Mouse (Mus musculus) frontal cortex, adult (tissue): ENCODE measurements around the gene Bub3.

Experiments used
- ATAC-seq: cut with Nextera tagmentation; 2 replicates; pipeline ENCODE4 v1.9.2; 2017; ENCODE audit warnings: mild to moderate bottlenecking, moderate library complexity, mixed read lengths; ENCODE audit not compliant: low TSS enrichment

Gene Bub3

DNA sequence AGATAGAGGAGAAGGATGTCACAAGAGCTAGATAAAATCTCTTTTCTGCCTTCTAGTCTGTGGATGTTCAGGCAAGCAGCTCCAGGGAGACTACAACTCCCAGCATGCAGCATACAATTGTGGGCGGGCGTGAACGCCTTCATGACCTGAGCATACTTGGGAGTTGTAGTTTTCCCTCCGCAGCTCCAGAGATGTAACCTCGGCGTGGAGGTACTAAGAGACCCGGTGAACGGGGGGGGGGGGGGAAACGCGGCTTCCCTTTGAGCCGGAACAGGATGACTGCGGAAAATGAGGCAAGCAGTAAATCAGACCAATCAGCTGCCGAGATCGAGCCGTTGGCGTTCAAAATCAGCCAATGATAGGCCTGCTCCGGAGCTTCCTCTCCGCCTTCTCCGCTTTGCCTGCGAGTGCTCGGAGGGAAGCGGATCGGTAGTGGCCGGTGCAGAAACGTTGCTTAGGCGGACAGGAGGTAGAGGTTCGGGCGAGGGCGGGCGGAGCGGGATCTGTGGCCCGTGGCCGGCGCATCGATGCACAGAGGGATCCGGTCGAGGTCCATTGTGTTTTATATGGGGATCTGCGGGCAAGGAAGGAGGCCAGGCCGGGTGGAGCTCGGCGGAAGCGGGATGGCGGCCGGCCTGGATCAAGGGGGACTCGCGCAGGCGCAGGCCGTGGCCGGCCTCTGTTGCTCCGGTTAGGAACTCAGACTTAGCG lies at the start of gene Bub3:
Gene Bub3, plus strand, starts transcription at position 237 of the 711 bp plus-strand sequence.
- ATAC-seq: peak; percentile 98

DNA sequence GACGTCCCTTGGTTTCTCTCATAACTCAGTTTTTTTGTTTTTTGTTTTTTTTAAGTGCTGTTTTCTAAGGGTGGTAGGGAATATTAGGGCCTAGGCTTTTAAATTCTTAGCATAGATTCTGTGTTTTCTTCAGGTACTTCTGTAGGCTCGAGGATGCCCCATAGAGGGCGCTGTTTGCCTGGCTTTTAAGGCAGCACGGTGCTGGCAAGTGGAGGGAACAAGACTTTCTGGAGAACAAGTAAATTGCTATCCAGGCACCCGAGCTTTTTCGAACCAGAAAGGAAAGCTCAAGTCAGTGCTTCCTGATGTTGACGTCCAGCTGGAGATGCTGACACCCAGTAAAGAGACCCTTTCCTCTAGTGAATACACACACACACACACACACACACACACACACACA lies 20.0 kb upstream of the Bub3 start:
- peak; percentile 72; the same call in 1 of the 2 replicates for ATAC-seq

DNA sequence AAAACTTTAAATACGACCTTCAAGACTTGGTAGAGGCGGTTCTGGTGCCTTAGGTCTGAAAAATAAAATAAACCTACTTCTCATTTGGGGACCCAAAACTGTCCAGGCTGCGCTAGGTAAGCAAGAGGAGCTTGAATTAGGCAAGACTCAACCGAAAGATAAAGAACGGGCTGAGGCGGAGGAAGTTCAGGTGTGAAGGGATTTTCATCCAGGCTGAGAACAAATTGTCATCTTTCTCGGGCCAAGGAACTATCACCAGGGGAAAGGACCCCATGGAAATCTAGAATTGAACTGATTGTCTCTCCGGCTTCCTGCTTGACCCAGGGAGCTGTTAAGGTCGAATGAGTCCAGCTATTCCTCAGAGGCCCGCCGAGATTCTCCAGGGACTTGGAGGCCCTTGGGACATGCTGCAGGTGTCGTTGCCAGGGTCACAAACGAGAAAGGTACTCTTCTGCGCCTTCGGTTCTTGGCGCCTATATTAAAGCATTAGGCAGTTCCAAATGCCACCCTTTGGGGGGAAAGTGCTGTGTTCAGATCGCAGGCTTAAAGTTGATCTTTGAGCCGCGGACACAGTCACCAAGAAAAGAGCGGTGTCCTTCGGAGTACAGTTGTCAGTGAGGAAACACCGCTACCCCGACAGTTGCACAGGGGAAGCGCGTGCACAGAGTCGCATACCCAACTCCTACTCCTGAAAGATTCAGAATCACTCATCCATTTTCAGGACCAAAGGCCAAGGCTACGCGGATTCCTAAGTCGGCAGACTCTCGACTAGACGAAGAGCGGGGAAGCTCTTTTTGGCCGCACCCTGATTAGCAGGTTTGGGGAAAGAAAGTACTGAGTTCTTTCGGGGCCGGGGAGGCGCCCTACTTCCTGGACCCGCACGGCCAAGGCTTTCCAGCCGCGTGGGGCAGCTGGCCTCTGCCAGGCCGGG lies 18.6 kb upstream of the Bub3 start:
- no peak for ATAC-seq

DNA sequence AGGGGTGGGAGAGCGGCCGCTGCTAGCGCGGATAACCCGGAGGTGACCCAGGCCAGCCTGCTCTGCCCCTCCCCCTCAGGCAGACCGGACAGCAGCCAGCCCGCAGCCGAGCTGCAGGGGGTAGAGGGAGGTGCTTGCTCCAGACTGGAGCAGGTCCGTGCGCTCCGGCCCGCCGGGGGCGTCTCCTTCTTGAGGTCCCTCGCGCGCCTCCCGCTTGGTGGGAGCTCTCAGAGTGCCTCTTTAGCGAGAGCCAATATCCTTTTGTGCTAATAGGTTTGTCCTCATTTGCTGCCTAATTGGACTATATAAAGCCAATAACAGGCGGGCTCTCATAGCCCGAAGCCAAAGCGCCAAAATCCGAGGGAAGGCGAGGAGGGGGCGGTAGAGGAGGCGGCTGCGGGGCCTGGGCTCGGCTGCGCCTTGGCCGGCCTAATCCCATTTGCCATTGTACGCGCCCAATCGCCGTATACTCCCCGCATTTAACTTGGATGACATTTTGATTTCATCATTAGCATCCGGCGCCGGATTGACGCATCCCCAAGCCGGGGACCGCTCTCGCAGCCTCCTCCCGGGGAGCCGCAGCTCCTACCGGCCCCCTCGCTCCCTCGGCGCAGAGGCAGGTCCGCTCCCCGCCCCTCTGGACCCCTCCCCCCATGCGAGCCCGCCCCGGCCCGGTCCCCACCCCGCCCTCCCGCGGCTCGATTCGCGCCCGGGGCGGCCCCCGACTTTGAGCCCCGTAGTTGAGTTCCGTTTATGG lies 17.7 kb upstream of the Bub3 start, which contains the start of gene Hmx3:
Gene Hmx3, plus strand, starts transcription at position 753 of the 757 bp plus-strand sequence.
- ATAC-seq: no peak

DNA sequence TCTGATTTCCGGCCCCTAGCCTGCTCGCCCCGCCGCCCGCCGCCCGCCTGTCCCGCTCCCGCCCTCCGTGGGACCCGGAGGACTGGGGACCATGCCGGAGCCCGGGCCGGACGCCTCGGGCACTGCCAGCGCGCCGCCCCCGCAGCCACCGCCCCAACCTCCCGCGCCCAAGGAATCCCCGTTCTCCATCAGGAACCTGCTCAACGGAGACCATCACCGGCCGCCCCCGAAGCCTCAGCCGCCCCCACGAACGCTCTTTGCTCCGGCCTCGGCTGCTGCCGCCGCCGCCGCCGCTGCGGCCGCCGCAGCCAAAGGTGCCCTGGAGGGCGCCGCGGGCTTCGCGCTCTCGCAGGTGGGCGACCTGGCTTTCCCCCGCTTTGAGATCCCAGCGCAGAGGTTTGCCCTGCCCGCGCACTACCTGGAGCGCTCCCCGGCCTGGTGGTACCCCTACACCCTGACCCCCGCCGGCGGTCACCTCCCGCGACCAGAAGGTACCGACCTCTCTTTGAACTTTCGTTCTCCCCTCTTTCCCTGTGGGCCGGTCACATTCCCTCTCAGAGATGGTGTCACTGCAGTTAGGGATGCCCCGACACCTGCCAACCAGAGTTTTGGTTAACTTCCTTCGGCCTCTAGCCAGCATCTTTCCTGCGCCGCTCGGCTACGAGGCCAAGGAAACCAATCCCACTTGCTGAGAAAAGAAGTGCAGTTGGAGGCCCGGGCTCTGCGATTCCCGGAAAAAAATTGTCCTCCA lies 17.0 kb upstream of the Bub3 start:
- ATAC-seq: no peak

DNA sequence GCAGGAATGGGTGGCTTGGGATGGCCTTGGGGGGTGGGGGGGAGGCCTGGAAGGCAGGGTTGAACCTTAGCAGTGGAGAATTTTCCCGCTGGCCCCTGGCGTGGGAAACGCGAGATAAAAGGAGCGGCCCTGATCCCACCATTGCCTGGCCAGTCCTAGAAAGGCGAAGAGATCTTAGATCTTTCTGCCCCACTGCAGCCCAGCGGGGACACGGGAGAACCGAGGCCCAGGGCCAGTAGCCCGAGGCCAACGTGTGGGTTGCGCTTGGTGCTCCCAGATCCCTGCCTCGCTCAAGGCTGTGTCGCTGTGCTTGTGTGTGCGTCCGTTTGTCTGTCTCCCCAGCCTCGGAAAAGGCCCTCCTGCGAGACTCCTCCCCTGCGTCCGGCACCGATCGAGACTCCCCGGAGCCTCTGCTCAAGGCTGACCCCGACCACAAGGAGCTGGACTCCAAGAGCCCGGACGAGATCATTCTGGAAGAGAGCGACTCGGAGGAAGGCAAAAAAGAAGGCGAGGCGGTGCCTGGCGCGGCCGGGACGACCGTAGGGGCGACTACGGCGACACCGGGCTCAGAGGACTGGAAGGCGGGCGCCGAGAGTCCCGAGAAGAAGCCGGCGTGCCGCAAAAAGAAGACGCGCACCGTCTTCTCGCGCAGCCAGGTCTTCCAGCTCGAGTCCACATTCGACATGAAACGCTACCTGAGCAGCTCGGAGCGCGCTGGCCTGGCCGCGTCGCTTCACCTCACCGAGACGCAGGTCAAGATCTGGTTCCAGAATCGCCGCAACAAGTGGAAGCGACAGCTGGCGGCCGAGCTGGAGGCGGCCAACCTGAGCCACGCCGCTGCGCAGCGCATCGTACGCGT lies 16.2 kb upstream of the Bub3 start:
- no peak for ATAC-seq

DNA sequence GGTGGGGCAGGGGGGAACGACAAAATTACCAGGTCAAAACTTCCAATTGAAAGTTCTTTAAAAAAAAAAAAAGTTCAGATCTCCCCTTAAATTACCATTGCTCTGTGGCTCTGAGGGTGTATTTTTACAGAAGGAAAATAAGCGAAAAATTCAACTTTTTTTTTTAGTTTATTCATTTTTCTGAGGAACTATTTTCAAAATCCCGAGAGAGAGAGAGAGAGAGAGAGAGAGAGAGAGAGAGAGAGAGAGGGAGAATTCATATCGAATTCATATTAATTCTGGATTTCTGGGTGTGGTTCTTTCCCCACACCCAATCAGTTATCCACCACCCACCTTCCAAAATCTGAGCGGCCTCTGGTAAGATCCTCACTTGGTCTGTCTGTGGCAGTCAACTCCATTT lies 15.2 kb upstream of the Bub3 start:
- no peak for ATAC-seq

DNA sequence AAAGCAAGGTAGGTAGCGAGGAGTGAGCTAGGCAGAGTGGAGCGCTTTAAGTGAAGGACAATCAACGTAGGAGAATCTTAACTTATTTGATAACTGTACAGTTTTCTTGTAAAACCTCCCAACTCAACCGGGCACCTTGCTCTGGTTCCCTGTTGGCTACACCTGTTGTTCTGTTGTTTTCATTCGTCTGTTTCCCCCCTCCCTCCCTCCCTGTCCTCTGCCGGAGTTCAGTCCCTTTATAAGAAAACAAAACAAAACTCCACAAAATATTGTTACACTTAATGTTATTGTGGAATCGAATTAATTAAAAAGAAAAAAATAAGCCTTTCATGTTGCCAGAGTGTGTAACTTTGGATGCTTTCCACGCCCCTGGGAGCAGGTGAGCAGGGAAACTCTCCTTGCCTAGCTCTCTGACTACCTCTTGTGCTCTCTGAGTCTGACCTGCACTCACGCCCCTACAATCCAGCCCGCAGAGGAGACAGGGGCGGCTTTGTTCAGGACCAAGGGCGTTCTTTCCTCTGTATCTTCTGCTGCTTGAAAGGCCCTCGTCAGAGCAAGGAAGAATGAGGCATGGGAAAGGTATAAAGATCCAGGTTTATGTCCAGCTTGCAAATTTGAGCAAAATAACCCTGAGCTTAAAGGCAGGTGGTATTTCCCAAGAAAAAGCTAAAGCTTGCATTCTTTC lies 14.2 kb upstream of the Bub3 start:
- ATAC-seq: no peak

DNA sequence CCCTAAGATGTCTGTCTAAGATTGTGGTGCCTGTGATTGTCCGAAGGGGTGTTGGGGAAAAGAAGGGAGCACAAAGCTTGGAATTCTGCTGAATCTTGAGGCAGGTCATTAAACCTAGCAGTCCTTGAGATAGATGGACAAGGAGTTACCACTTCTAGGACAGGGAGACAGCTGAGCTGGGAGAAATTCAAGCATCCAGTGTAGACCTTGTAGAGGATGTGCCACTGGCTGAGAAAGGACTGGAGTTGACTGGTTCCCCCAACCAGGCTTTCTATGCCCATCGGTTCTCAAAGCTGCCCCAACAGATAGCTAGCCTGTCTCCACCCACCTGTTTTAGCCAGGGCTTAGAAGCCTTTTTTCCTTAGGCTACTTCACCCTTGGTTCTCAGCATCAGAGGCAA lies 13.6 kb upstream of the Bub3 start:
- ATAC-seq: no peak

DNA sequence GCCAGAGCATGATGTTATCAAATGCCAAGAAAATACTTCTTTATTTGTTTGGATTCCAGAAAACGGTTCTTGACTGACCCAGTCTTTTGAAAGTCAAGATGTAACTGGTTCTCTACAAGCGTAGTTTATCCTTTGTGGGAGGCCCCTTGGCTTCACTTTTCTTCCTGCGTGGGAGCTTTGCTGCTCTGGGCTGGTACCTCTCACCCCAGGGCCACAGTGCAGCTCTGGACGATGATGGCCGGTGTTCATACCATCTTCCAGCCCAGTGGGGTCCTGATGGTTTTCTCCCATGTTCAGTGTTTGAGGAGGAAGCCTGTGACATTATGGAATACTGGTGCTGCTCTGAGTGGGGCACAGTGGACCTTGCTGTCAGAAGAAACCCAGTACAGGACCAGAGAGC lies 12.5 kb upstream of the Bub3 start:
- ATAC-seq: no peak

DNA sequence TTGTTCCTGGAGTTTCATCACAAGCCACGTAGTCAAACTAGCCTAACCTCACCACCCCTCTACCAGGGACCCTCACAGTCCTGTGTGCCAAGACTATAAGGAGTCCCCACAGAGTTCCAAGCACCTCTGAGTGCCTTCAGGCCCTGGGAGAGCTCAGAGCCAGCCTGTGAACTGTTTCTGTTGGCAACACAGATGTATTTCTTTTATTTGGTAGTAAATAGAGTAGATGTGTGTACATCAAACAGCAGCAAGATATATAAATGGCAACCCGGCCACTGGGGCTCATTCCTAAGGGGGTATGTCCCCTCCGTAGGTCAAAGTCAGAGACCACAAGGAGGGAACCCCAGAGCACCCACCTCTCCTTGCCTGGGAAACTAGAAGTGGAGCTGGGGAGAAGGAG lies 11.5 kb upstream of the Bub3 start, which contains the start of gene Hmx2:
Gene Hmx2, plus strand, starts transcription at position 301 of the 400 bp plus-strand sequence.
- no peak for ATAC-seq

DNA sequence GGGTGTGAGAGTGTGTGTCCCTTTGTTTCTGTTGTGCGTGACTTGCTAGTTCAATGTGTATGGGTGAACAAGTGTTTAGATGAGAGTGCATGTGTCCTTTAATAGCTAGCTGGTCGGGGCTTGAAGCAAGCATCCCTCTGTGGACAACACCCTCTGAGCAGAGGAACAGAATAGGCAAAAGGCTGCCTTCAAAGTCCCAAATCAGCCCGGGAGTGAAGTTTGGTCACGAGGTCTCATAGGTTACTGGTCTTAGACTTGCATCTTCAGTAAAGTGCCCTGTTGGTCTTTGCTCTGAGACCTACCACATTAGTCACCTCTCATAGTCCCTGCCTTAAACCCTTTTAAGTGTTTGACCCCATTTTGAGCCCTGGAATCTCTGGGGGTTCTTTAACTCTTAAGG lies 8.6 kb upstream of the Bub3 start:
- no peak for ATAC-seq

DNA sequence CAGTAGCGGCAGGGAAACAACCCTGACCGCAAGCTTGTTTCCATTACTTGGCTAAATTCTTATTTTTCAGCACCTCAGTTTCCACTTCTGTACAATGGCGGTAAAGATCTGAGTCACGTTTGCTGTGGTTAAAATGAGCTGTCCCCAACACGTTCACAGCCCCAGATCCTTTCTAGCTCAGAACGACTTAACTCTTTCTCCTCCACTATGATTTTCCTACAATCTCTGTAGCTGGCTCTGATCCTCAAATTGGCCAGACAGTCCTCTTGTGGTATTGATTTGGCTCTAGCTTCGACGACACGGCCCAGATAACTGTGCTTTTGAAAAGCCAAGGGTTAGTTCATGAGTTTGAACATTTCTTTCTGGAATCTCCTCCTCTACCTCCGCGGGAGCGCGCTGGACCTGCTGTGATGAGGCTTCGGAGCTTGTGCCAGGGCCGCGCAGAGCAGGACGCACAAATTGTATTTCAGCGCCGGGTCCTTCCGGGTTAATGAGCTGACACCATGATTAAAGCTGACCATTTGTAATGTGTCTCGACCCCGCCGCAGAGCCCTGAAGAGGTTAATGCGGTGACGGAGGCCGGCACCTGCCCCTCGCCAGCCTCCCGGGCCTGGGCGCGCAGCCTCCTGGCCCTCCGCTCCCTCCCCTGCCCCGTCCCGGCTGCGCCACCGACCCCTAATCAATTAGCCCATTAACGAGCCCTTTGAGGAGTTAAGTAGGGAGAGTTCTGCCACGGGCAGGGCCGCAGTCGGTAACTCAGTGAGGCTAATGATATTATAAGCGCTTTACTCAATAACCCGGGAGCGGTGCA lies 7.9 kb upstream of the Bub3 start:
- no peak for ATAC-seq

DNA sequence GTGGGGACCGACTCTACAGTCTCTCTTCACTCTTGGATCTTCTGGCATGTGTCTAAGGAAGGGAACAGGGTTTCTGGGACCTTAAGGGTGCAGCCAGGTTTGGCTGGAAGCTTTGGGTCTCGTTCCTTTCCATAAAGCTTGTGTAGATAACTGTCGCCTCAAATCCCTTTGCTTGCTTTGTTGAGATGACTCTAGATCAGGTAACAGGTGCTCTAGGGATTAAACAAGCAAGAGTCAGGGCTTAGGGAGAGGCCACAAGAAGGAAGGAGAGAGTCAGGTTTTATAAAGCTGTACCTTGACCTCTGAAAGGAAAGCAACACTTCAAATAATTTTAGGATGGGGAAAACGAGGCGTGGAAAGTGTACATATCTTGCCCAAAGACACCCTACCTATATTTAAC lies 7.2 kb upstream of the Bub3 start:
- no peak for ATAC-seq

DNA sequence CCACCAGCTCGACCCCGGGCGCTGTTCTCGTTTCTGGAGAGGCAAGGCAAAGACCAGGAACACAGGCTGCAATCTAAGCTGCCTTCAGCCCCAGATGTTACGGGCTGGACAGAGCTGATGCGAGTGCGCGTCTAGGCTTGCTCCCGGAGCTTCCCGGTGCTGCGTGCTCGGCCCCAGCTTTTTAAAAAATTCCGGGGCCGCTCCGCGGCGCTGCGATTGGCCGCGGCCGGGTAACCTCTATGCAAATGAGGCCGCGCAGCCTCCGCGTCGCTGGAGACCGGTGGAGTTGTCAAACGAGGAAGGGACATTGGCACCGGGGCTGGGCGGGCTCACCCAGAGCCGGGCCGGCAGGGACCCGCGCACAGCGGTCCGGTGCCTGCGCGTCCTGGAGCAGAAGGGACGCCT lies 6.2 kb upstream of the Bub3 start:
- ATAC-seq: no peak

DNA sequence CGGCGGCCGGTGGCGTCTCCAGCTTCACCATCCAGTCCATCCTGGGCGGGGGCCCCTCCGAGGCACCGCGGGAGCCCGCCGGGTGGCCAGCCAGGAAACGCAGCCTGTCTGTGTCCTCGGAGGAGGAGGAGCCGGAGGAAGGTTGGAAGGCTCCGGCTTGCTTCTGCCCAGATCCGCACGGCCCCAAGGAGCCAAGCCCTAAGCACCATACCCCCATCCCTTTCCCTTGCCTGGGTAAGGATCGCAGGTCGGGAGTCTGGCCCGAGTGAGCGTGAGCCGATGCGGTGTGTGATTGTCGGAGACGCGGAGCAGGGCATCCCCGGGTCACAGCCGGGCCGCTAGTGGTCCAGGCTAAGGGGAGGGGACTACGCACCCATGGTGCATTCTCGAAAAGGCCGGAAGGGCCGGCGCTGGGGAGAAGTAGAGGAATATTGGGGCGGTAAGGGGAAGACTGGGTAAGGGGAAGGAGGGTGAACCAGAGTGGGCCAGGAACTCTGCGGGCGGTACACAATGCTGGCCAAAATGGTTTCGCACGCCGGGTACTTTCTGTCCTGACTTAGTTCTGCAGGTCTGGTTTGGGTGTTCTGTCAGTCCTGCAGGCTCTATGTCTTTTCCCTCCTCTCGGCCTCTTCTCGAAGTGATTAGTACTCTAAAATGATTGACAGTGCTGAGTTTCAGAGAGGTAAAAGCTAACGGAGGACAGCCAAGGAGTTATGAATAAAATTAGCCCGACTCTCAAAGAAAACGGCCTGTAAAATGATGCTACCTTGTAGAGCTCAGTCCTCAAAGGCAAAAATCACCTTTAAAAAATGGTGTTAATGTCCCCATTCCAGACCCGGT lies 5.5 kb upstream of the Bub3 start:
- ATAC-seq: no peak

DNA sequence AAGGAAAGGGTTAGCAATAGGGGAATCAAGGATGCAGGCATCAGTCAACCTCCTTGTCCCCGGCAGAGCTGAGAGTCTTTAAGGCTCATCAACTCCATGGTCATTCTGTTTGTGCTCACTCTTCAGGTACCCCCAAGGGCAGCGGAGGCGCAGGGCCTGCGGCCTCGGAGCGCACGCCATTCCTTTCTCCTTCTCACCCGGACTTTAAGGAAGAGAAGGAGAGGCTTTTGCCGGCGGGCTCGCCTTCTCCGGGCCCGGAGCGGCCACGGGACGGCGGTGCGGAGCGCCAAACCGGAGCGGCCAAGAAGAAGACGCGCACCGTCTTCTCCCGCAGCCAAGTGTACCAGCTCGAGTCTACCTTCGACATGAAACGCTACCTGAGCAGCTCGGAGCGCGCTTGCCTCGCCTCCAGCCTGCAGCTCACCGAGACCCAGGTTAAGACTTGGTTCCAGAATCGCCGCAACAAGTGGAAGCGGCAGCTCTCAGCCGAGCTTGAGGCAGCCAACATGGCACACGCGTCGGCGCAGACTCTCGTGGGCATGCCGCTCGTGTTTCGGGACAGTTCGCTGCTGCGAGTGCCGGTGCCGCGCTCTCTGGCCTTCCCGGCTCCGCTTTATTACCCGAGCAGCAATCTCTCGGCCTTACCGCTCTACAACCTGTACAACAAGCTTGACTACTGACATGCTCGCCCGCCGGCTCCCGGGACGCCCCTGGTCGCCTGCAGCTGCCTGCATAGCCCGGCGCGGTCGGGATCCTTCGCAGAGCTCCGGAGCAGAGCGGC lies 4.5 kb upstream of the Bub3 start:
- no peak for ATAC-seq
